Mouse (Mus musculus): ENCODE results near the gene Fancg.
"Not testable (repeated sequence)": the region's sequence is repeated elsewhere in the genome, so short reads cannot be mapped to it uniquely, and the experiment has no call there.

Fancg gene

GRCm38 (mm10) chr4:42999451-43000140 is 10.7 kb downstream of the Fancg start:
- DNase-seq (ENCODE audit: low spot score in 2 of 2), result peak; percentile 72 to 75

DNA sequence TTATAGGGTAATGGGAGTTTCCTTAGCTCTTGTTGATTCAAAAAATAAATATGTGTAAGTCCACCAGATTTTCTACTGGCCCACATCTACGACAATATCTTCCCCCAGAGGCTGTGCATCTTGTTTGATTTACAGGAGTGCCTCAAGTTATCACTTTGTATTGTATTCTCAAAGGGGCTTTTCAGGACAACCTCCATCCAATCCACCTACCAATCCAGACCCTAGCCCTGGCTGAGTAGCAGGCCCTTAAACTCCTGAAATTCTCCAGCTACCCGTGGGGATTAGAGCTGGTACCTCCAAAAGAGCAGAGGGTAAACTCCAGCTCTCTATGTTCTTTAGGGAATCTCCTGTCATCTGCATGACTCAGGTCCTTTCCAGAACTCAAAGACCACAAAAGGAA is 12.3 kb downstream of the Fancg start:
- DNase-seq (ENCODE audit: low spot score in 2 of 2), result no peak

- DNase-seq (ENCODE audit: low spot score in 2 of 2), result no peak
These were observed 22.0 kb downstream of the Fancg start for GRCm38 (mm10) chr4:42988296-42988695.

DNA sequence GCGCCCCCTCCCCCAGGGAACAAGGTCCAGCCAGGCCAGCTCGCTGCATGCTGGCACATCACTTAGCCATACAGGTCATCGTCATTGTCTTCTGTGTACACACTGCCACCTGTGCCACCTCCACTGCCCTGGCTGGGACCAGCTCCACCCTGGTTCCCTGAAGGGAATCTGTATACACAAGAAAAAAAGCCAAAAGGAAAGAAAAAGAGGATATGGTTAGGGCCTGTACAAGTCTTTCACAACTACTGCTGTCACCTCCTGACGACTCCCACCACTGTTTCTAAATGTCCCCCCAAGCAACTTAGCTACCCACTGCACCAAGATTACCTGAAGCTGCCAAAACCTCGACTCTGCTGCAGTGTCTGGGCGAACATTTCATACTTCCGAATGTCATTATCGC is 29.8 kb downstream of the Fancg start:
- DNase-seq (ENCODE audit: low spot score in 2 of 2), result not testable (repeated sequence)

GRCm38 (mm10) chr4:42978062-42978461 is 32.2 kb downstream of the Fancg start:
- no peak for DNase-seq (ENCODE audit: low spot score in 2 of 2)

DNA sequence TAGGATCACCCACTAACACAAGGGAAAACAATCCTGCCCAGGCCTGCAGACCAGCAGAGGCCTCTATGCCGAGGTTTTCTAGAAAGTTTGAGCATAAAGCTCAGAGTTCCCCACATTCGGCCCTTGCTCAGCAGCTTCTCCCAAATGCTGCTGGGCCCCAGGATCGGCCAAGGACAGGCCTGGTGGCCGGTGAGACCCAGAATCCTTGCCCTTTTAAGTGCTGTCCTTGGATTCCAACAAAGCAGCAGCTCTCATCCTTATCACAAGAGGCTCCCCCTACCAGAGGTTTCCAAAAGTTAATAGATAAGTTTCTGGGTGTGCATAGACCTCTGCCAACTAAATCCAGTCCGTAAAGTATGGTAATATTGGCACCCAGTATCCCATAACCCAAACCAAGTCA is 36.4 kb downstream of the Fancg start:
- no peak for DNase-seq (ENCODE audit: low spot score in 2 of 2)

DNA sequence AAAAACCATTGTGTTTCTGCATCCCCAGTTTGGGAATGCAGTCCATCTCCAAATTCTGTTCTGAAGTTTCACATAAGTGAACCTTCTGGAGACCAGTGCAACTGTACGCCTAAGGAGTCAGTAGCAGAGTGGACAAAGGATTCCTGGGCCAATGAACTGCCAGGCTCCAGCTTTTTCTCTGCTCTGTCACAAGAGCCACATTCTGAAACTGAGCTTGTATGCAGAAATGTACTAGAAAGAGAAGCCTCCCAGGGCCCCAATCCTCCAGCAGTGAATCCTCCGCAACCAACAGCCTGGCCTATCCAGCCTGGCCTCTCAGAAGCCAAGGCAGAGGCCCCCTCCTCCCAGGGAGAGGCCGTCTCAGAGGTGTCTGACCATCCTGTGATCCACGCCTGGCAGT is 37.4 kb downstream of the Fancg start:
- no peak for DNase-seq (ENCODE audit: low spot score in 2 of 2)

GRCm38 (mm10) chr4:42969304-42969703 is 41.0 kb downstream of the Fancg start, which contains the start of gene 1700022I11Rik:
TSS of gene 1700022I11Rik (plus strand) at chr4:42969604.
- no peak for DNase-seq (ENCODE audit: low spot score in 2 of 2)

- DNase-seq (ENCODE audit: low spot score in 2 of 2), result no peak
These were observed 45.1 kb downstream of the Fancg start for GRCm38 (mm10) chr4:42965039-42965719.

DNA sequence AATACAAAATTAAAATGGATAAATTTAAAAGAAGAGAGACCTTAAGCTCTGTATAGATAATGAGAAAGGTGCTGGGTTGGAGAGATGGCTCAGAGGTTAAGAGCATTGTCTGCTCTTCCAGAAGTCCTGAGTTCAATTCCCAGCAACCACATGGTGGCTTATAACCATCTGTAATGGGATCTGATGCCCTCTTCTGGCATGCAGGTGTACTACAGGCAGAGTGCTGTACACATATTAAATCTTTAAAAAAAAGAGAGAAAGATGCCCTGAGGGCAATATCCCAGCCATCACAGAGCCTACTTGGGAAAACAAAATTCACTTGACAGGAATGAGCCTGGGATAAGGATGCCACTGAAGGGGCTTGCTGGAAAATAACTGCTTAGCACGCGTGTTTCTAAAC is 46.8 kb downstream of the Fancg start:
- no peak for DNase-seq (ENCODE audit: low spot score in 2 of 2)

GRCm38 (mm10) chr4:42961592-42961991 is 48.7 kb downstream of the Fancg start:
- no peak for DNase-seq (ENCODE audit: low spot score in 2 of 2)

DNA sequence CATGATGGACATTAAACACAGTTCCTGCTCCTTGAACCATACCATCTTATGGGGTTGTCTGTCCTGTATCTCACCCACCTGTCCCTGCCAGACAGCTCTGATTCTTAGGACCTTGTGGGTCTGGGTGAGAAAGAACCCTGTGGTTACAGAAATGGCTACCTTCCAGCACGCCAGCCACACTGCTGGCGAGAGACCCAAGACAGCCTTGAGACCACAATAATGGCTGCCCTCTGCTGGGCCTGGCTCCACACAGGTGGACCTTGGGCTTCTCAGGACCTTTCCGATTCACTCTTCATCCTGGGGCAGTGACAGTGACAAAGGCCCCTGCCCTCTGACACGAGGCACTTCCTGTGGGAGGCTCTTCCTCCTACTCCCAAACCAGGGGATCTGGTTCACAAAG is 50.9 kb downstream of the Fancg start:
- no peak for DNase-seq (ENCODE audit: low spot score in 2 of 2)

GRCm38 (mm10) chr4:42958942-42959341 is 51.4 kb downstream of the Fancg start:
- DNase-seq (ENCODE audit: low spot score in 2 of 2), result no peak

GRCm38 (mm10) chr4:42957979-42958378 is 52.3 kb downstream of the Fancg start:
- no peak for DNase-seq (ENCODE audit: low spot score in 2 of 2)

GRCm38 (mm10) chr4:42957306-42957705 is 53.0 kb downstream of the Fancg start:
- DNase-seq (ENCODE audit: low spot score in 2 of 2), result no peak

- DNase-seq (ENCODE audit: low spot score in 2 of 2), result no peak
These were observed 53.7 kb downstream of the Fancg start for GRCm38 (mm10) chr4:42956581-42956980.

- no peak for DNase-seq (ENCODE audit: low spot score in 2 of 2)
These were observed 55.1 kb downstream of the Fancg start for GRCm38 (mm10) chr4:42955200-42955599.

GRCm38 (mm10) chr4:42954297-42954696 is 56.0 kb downstream of the Fancg start:
- DNase-seq (ENCODE audit: low spot score in 2 of 2), result peak in 1 of 2 experiments; percentile 78

- no peak for DNase-seq (ENCODE audit: low spot score in 2 of 2)
These were observed 56.7 kb downstream of the Fancg start for GRCm38 (mm10) chr4:42953435-42954094.

DNA sequence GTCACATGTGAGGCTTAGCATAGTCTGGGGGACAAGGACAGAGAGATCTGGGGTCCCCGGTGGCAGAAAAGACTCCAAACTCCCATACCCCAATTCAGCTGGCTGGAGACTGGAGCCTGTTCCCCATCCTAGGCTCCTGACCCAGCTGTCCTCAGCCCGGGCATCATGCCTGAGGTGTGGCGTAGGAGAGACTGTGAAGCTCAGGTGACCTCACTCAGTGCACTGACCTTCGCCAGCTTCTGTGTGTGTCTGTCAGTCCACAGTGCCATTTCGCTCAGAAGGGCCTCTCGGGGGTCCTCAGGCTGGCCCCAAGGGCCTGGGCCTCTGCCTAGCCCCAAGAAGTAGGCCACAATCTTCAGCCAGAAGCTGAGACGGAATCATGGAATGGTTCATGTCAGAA is 57.7 kb downstream of the Fancg start:
- DNase-seq (ENCODE audit: low spot score in 2 of 2), result no peak

All from urinary bladder, postnatal 4 days (tissue).